Mouse (Mus musculus) urinary bladder, postnatal 36 days (tissue): ENCODE measurements around the gene Phf5a.
A peak's percentile ranks its signal among the peaks of the same experiment; 100 is the strongest.
"Not testable (repeated sequence)": the region's sequence is repeated elsewhere in the genome, so short reads cannot be mapped to it uniquely, and the experiment has no call there.

Source experiments
- DNase-seq, 2 experiments: peaks; one replicate each; pipeline ENCODE4 v3.0.0; 2022; ENCODE audit warnings: low spot score in 2 of 2, mixed read lengths in 1 of 2

The Phf5a gene

GRCm38 (mm10) chr15:81871604-81872261 is at the start of gene Phf5a:
Gene Phf5a (minus strand): TSS chr15:81871911.
- DNase-seq, result peak; percentile 72 to 82

GRCm38 (mm10) chr15:81921255-81921654 is 49.5 kb upstream of the Phf5a start:
- no peak for DNase-seq

GRCm38 (mm10) chr15:81920546-81921217 is 49.0 kb upstream of the Phf5a start:
- DNase-seq, result no peak

GRCm38 (mm10) chr15:81919062-81919461 is 47.4 kb upstream of the Phf5a start:
- no peak for DNase-seq

- peak; percentile 41 to 67 for DNase-seq
Measured at GRCm38 (mm10) chr15:81917621-81918463, 46.1 kb upstream of the Phf5a start.

- DNase-seq, result no peak
Measured at GRCm38 (mm10) chr15:81917201-81917600, 45.5 kb upstream of the Phf5a start.

GRCm38 (mm10) chr15:81915663-81916062 is 44.0 kb upstream of the Phf5a start:
- no peak for DNase-seq

GRCm38 (mm10) chr15:81914668-81915067 is 43.0 kb upstream of the Phf5a start:
- no peak for DNase-seq

GRCm38 (mm10) chr15:81912498-81912897 is 40.8 kb upstream of the Phf5a start:
- DNase-seq, result no peak

GRCm38 (mm10) chr15:81908767-81909166 is 37.1 kb upstream of the Phf5a start:
- DNase-seq, result not testable (repeated sequence)

- no peak for DNase-seq
Measured at GRCm38 (mm10) chr15:81907953-81908352, 36.2 kb upstream of the Phf5a start.

- peak; percentile 44 to 61 for DNase-seq
Measured at GRCm38 (mm10) chr15:81904939-81905338, 33.2 kb upstream of the Phf5a start.

GRCm38 (mm10) chr15:81898751-81899150 is 27.0 kb upstream of the Phf5a start:
- DNase-seq, result no peak

GRCm38 (mm10) chr15:81897607-81898285 is 26.0 kb upstream of the Phf5a start:
- DNase-seq, result no peak

- DNase-seq, result no peak
Measured at GRCm38 (mm10) chr15:81896407-81896806, 24.7 kb upstream of the Phf5a start.

- DNase-seq, result no peak
Measured at GRCm38 (mm10) chr15:81894002-81894401, 22.3 kb upstream of the Phf5a start.

GRCm38 (mm10) chr15:81891822-81892580 is 20.3 kb upstream of the Phf5a start:
- DNase-seq, result no peak

GRCm38 (mm10) chr15:81891140-81891802 is 19.6 kb upstream of the Phf5a start:
- no peak for DNase-seq

GRCm38 (mm10) chr15:81889175-81889574 is 17.5 kb upstream of the Phf5a start:
- no peak for DNase-seq

- DNase-seq, result no peak
Measured at GRCm38 (mm10) chr15:81886795-81887550, 15.3 kb upstream of the Phf5a start.
